Mouse (Mus musculus) midbrain, embryonic 10.5 days (tissue): ENCODE data around the gene Trarg1. TPM values are rescaled to one million over a fixed set of nuclear protein-coding genes. Genes with fewer than 3 reads are reported as not detected.

Source experiments
- DNase-seq: peaks from one replicate; pipeline ENCODE4 v3.0.0-alpha.2; 2017; ENCODE audit warnings: low spot score
- H3K27ac ChIP-seq: fragments of 300-500 bp; sonication (generic); replicated peaks from 2 replicates; pipeline ENCODE4 v1.5.1; 2016; ENCODE audit warnings: mild to moderate bottlenecking
- H3K27me3 ChIP-seq: fragments of 300-500 bp; sonication (generic); 2 replicates; pipeline ENCODE4 v1.6.1; 2016; ENCODE audit warnings: low read depth, mild to moderate bottlenecking; ENCODE audit not compliant: poor library complexity, severe bottlenecking
- H3K36me3 ChIP-seq: fragments of 300-500 bp; sonication (generic); 2 replicates; pipeline ENCODE4 v1.6.1; 2016; ENCODE audit warnings: mild to moderate bottlenecking, moderate library complexity
- H3K4me1 ChIP-seq: fragments of 300-500 bp; sonication (generic); 2 replicates; pipeline ENCODE4 v1.6.1; 2016
- H3K4me3 ChIP-seq: fragments of 300-500 bp; sonication (generic); 2 replicates; pipeline ENCODE4 v1.5.1; 2016; ENCODE audit warnings: mild to moderate bottlenecking, moderate library complexity
- H3K9me3 ChIP-seq: fragments of 300-500 bp; sonication (generic); replicated peaks from 2 replicates; pipeline ENCODE4 v1.6.1; 2016; ENCODE audit warnings: mild to moderate bottlenecking
- WGBS: fragments of 180-500 bp; shearing (Covaris S2); methylation state at CpG from one replicate; pipeline ENCODE4 v1.1.7; 2016; 5-methylcytosine and 5-hydroxymethylcytosine counted together
- polyA plus RNA-seq: library from polyadenylated mRNA; unstranded; fragments of >200 nt; fragmentation: Nextera tagmentation; extraction: Ambion mirVana; gene quantifications from 2 replicates; pipeline ENCODE4 v1.2.1, GENCODE M21; 2016

Gene Trarg1
- polyA plus RNA-seq, 1 experiment from 2014 or later = 0.05 TPM

GRCm38 (mm10) chr11:76742511-76742910 is 62.9 kb downstream of the Trarg1 start:
- Histone ChIP-seq H3K9me3 (no peaks in the 10 kb centered on the region), H3K4me3 (no peak overlapping the region), H3K36me3 (peaks cover 53% of the 10 kb centered on the region), H3K4me1 (no peaks in the 10 kb centered on the region), H3K27ac (no peak overlapping the region), H3K27me3 (no peaks in the 10 kb centered on the region)
- DNase-seq = no peak
- 97% methylated on average over 7 of the region's 7 CpGs for WGBS

- Histone ChIP-seq H3K27ac (no peak overlapping the region), H3K36me3 (peaks cover 67% of the 10 kb centered on the region), H3K4me3 (no peak overlapping the region), H3K4me1 (no peaks in the 10 kb centered on the region), H3K27me3 (no peaks in the 10 kb centered on the region), H3K9me3 (no peaks in the 10 kb centered on the region)
- DNase-seq = no peak
- WGBS = 80% methylated on average over 7 of the region's 7 CpGs
Observed at GRCm38 (mm10) chr11:76744550-76744949, 64.9 kb downstream of the Trarg1 start.

- H3K36me3 ChIP-seq = peaks cover 80% of the 10 kb centered on the region
- no peaks in the 10 kb centered on the region for H3K27me3 ChIP-seq
- DNase-seq = no peak
- H3K9me3 ChIP-seq = no peaks in the 10 kb centered on the region
- H3K27ac ChIP-seq = no peak overlapping the region
- 100% methylated on average over 1 of the region's 1 CpGs for WGBS
- no peak overlapping the region for H3K4me3 ChIP-seq
- no peaks in the 10 kb centered on the region for H3K4me1 ChIP-seq
Observed at GRCm38 (mm10) chr11:76745921-76746320, 66.3 kb downstream of the Trarg1 start.

Other genes starting within 250 kb of the Trarg1 start
- 26.9 and 37.6 TPM in 2 replicates for gene Abr, start 57.5 kb upstream of the Trarg1 start, polyA plus RNA-seq
- gene Bhlha9, start 7.3 kb upstream of the Trarg1 start, polyA plus RNA-seq = 0.12 TPM in 1 of 2 replicates, not detected in the other
- 20.6 and 25.5 TPM in 2 replicates for gene Gosr1, start 83.8 kb downstream of the Trarg1 start, polyA plus RNA-seq
- gene Cpd, start 167.2 kb downstream of the Trarg1 start, polyA plus RNA-seq = 7.6 and 9.2 TPM in 2 replicates
- gene Tmigd1, start 222.4 kb downstream of the Trarg1 start, polyA plus RNA-seq = 0.09 TPM in 1 of 2 replicates, not detected in the other
- 205 and 212 TPM in 2 replicates for gene Blmh, start 245.0 kb downstream of the Trarg1 start, polyA plus RNA-seq